Mouse (Mus musculus) testis, postnatal 14 days (tissue): ENCODE measurements around the gene D1Pas1.

Experiments
- DNase-seq: peaks from one replicate; pipeline ENCODE4 v3.0.0; 2021; ENCODE audit warnings: low spot score

Gene D1Pas1

DNA sequence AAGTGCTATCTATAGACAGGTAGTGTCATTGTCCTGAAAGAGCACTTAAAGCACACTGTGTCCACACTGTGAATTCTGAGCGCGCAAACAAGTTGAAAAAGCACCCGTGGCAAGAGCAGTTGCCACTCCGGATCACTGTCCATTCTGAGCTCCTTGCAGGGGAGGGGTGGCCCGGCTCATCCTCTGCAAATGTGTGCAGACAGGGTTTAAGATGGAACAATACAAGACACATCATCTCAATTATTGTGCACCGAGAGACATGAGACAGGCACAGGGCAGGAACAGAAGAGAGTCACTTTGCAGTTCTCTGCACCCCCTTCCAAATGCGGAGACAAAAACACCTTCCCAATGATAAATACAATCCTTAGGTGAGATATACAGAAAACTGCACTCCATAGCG, 19.3 kb downstream of the D1Pas1 start:
- no peak for DNase-seq

- no peak for DNase-seq
Observed at GRCm38 (mm10) chr1:186988281-186988682, 21.1 kb downstream of the D1Pas1 start.

DNA sequence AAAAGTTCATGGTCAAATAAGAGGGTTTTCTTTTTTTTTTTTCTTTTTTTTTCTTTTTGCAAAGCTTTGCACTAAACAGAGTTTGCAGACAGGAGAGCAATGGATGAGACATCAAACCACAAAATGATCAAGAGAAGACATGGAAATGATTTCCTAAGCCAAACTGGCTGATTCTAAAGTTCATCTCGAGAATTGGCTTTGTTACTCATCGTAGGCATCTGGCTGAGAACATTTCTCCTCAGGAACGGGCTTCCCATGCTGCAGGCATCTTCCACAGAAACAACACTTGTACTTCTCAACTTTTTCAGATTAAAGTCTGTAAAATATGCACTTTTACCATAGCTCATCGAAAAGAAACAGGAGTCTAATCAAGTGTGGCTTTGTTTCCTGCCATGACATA, 21.6 kb downstream of the D1Pas1 start:
- no peak for DNase-seq

GRCm38 (mm10) chr1:186991473-186991872, 24.3 kb downstream of the D1Pas1 start:
- DNase-seq, result no peak

- no peak for DNase-seq
Observed at GRCm38 (mm10) chr1:186992113-186992512, 24.9 kb downstream of the D1Pas1 start.

DNA sequence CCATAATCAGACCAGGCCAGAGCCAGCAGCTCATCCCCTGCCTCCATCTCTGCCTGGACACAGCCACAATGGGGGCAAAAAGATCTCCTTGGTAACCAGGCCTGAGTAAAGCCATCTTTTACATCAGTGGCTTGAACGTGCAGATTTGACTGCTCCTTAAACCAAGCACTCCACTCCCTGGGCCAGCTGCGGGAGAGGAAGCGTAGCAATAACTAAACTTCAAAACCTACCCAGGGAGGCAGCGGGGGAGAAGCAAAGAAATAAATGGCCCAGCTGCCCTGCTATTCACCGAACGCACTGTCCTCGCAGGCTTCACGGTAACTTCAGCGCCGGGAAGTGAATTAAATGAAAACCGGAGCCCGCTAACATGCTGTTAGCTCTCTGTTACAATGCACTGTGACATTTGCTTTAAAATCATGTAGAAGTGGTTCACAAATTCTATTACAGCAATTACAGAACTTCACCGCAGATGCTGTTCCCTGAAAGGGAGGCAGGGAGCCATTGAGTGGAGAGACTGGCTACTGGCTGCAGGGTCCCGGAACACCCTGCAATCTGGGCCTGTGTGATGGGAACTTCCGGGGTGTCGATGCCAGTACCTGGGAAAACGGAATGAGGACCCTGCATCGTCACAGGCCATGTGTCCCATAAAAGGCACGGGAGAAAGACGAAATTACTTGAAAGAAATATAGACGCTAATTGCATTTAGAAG, 30.5 kb downstream of the D1Pas1 start:
- no peak for DNase-seq

- DNase-seq, result no peak
Observed at GRCm38 (mm10) chr1:187003441-187003861, 36.2 kb downstream of the D1Pas1 start.

GRCm38 (mm10) chr1:187004306-187004705, 37.1 kb downstream of the D1Pas1 start:
- no peak for DNase-seq

GRCm38 (mm10) chr1:187006227-187006925, 39.2 kb downstream of the D1Pas1 start:
- DNase-seq, result no peak

DNA sequence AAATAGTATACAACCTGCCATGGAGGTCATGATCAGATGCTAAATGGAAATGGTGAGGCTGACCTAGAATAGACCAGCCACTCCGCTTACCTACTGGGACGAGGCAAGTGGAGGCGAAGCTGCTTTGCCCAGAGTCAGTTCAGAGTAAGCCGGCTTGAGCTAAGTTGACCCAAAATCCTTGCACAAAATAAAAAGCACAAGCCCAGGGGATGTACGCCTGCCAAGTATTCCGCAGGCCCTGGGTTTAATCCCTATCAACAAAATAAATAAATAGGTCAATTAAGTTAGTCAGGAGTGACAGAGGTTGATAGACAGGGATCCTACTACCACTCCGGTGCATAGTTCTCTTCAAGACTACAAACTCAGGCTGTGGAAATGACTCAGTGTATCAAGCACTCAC, 41.0 kb downstream of the D1Pas1 start:
- DNase-seq, result no peak

- no peak for DNase-seq
Observed at GRCm38 (mm10) chr1:187010071-187010470, 42.9 kb downstream of the D1Pas1 start.

DNA sequence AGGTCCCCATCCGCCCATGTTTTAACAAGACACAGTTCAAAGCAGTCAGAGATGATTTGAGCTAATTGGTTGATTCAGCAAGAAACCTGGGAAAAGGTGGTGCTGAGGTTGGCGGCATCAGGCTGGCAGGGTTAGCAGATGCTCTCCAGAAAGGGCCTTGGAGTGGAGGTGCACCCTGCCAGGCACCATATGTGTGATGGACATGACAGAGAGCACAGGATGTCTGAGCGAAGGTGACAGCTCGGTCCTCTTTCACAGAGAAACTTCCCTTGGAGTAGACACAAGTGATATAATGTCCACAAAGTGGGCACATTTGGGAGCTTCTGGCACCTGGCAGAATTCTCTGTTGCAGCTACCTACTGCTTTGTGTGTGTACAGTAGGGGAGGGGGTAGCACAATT, 44.4 kb downstream of the D1Pas1 start:
- DNase-seq, result no peak

DNA sequence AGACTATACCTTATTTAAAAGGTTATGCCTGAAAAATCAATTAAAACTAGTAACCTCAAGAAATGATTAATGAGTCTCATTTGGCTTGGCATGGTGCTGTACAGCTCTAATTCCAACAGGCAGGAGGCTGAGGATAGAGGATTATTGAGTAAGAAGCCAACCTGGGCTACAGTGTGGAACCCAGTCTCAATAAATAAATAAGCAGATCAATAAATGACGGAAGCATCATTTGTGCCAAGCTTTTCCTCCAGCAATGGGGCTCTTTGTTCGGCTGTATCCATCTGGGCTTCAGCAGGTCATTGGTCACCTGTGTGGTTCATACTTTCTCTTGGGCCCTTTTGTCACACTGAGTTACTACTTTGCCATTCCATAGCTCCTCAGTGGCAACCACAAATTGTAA, 46.9 kb downstream of the D1Pas1 start:
- DNase-seq, result no peak

DNA sequence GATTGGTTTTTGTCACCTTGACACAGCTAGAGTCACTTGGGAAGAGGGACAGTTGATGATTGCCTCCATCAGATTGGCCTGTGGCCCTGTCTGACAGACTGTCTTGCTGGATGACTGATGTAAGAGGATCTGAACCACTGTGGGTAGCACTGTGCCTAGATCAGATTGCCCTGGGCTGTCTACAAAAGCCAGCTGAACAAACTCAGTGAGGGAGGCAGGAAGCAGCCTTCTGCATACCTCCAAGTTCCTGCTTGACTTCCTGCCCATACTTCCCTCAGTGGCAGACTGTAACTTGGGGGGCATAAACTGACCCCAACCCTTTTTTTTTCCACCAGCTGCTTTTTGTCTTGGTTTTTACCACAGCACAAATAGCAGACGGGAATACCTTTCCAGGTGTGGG, 48.5 kb downstream of the D1Pas1 start:
- no peak for DNase-seq

DNA sequence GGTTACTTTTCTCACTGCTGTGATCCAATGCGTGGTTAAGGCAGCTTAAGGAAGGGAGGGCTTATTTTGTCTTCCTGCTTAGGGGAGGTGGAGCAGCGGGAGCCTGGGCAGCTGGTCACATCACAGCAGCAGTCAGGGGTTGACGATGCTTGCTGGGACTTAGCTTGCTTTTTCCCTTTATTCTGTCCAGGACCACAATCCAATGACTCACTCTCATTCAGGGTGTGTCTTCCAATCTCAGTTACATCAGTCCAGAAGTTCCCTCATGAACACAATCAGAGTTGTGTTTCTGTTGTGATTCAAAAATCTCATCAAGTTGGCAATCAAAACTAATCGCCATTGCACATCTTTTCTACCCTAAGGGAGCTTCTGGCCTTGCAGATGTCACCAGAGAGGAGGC, 48.9 kb downstream of the D1Pas1 start:
- DNase-seq, result no peak

DNA sequence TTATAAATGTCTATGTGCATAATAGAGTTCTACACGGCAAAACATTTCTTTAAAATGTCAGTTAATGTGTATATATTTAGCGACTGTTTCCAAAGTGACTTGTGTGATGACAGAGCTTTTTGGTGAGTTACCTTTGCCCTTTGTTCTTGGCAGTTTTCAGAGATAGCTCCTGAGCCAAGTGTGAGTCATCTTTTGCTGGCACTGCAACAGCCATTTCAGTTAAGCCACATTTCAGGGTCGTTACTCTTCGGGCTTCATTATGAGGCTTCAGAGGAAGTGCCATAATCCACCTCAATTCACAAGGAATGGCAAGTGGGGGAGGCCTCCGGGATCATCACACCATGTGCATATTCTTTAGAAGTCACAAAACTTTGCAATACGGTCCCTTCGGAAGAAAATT, 52.8 kb downstream of the D1Pas1 start:
- no peak for DNase-seq
